Mouse (Mus musculus) neutrophil, adult 5-6 weeks (primary cell): ENCODE results near the gene Rab20. TPM values are rescaled to one million over a fixed set of nuclear protein-coding genes. Genes with fewer than 3 reads are reported as not detected.
"Not testable (repeated sequence)": the region's sequence is repeated elsewhere in the genome, so short reads cannot be mapped to it uniquely, and the experiment has no call there.

ENCODE experiments used
- ATAC-seq: fragments of 151-379, 151-347 bp; 2 replicates; pipeline ENCODE4 v1.8.0; 2017; ENCODE audit warnings: mild to moderate bottlenecking, moderate TSS enrichment; ENCODE audit not compliant: insufficient number of reproducible peaks, poor library complexity, low FRiP score, severe bottlenecking; ENCODE audit errors: extremely low read depth
- total RNA-seq: library from RNA; stranded (forward); fragments of 200-1000 nt; gene quantifications from 2 replicates; pipeline ENCODE4 v1.2.3, GENCODE M21; 2017

The Rab20 gene
- total RNA-seq, 1 experiment from 2014 or later = 15.4 TPM

DNA sequence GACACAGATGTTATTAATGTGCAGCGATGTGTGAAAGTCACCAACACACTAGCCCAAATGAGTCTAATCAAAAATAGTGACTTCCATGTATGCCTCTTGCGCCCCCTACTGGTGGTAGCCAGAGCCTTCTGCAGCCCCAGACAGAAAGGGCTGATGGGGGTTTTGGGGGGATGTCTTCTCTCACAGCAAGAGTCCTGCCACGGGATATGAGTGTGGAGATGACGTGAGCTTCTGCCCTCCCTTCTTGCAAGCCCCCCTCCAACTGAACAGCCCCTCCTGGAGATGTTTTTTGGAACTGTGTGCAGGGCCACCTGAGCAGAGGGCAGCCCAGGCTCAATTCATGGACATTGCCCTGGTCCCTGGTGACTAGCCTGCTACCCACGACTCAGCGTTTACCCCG lies 7.6 kb upstream of the Rab20 start:
- peak; percentile 60 for ATAC-seq

DNA sequence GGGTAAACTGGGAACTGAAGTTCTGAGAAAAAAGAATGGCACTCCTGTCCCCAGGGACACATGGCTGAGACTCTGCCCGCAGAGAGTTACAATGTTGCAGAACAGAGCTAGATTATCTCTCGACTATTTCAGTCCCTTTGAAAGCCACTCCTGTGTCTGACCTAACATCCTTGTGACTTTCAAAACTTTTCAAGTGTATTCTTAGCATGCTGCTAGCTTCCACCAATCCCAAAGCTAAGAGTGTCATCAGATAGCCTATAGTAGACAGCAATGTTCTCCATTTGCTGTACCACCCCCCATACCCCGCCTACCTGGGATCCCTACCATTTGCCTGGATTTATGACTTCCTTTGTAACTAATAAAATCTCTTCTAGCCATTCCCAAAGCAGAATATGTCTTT lies 4.0 kb upstream of the Rab20 start:
- ATAC-seq = no peak

DNA sequence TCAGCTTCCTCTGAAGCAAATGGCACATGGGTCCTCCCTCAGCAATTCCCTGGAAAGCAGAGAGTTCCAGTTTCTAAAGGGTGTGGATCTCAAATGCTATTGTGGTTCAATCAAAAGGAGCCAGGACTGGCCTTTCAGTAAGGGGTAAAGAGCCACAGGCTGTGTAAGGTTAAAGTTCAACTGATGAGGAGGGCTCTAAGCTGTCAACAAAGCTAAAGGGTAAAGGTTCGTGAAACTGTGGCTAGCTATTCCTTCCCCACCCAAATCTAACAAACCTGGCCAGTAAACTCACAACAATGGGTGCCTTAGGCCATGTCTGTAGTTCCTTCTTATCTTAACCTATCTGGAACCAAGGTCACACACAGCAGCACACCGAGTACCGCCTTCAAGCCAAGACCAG lies 3.4 kb upstream of the Rab20 start:
- no peak for ATAC-seq

DNA sequence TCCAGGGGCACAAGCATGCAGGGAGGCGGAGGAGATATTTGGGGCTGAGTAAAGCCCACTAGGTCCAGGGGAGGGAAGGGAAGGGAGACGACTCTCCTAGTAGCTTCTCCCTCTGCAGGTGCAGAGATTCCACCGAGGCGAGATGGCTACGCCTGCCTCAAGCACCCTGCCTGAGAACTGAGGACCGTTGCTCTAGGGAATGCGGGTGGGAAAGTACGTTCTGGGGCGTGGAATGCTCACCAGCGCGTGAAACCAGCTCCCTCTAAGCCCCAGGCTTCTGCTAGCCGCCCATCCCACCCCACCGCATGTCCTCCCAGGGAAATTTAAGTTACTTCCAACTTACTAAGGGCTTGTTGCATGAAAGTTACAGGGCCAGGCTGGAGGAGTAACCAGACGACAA lies 1.1 kb upstream of the Rab20 start:
- no peak for ATAC-seq

GRCm38 (mm10) chr8:11478807-11479527 lies 457 bp upstream of the Rab20 start:
- no peak for ATAC-seq

- ATAC-seq = no peak
Observed at GRCm38 (mm10) chr8:11477178-11477553, 1.3 kb downstream of the Rab20 start.

- ATAC-seq = peak; percentile 37
Observed at GRCm38 (mm10) chr8:11476338-11477177, 2.0 kb downstream of the Rab20 start.

DNA sequence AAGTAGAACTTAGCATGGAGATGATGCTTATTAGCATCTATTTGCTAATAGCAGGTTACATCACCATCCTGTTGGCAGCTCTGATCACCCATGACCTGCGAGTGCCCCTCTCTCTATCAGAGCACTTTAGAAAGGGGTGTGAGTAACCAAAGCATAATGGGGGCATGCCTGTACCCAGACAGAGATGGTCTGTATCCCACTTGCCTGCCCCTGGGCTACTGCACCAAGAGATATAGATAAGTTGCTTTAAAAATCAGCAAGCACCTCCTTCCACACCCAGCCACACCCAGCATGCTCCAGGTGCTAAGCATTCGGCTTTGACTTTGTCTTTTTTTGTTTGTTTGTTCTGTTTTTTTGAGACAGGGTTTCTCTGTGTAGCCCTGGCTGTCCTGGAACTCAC lies 2.6 kb downstream of the Rab20 start:
- no peak for ATAC-seq

GRCm38 (mm10) chr8:11475397-11475796 lies 3.1 kb downstream of the Rab20 start:
- no peak for ATAC-seq

- ATAC-seq = no peak
Observed at GRCm38 (mm10) chr8:11473072-11473471, 5.4 kb downstream of the Rab20 start.

DNA sequence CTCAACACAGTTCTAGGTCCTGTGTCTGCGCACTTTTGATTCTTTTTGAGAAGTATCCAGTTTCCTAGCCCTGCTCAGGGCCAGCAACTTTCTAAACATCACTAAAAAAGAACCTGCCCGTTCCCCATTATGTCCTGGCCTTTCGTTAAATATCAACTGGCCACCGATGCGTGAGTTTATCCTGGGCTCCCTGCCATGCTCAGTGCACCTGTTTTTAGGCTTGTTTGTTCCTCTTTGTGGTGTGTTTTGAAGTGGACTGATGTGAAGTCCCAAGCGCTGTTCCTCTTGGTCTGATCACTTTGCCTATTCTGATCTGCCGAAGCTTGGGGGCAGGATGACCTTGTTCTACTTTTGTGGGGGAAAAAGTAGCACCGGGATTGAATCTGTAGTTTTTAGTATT lies 7.2 kb downstream of the Rab20 start:
- ATAC-seq = no peak

DNA sequence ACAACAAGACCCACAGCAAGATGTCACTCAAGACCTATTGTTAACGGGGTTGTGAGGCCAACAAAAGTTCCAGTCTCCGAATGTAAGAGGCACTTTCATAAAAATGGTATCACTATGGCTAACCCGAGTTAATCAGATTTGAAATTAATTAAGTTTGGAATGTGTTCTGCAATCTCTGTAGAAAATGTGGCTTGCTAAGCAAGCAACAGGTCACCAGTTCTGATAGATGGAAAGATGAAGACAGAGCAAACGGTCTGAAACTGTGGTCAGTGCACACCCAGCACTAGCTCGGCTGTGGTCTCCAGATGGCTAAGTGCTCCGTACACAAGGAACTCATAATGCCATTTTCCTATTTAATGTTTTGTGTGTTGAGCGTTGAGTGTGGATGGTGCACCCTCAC lies 7.8 kb downstream of the Rab20 start:
- no peak for ATAC-seq

- no peak for ATAC-seq
Observed at GRCm38 (mm10) chr8:11469095-11469494, 9.4 kb downstream of the Rab20 start.

- not testable (repeated sequence) for ATAC-seq
Observed at GRCm38 (mm10) chr8:11466528-11466927, 12.0 kb downstream of the Rab20 start.

GRCm38 (mm10) chr8:11465619-11466018 lies 12.9 kb downstream of the Rab20 start:
- ATAC-seq = no peak

DNA sequence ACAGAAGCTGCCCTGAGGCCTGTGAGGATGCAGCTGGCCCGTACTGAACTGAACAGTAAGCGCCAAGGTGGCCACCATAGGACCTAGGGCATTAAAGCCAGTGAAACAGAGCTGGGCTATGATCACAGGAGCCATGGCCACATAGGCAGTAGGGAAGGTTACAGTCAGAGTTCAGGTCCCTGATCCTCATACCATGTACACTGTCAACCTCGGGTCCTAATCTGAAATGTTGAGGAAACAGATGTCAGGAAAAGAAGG lies 13.9 kb downstream of the Rab20 start:
- no peak for ATAC-seq

DNA sequence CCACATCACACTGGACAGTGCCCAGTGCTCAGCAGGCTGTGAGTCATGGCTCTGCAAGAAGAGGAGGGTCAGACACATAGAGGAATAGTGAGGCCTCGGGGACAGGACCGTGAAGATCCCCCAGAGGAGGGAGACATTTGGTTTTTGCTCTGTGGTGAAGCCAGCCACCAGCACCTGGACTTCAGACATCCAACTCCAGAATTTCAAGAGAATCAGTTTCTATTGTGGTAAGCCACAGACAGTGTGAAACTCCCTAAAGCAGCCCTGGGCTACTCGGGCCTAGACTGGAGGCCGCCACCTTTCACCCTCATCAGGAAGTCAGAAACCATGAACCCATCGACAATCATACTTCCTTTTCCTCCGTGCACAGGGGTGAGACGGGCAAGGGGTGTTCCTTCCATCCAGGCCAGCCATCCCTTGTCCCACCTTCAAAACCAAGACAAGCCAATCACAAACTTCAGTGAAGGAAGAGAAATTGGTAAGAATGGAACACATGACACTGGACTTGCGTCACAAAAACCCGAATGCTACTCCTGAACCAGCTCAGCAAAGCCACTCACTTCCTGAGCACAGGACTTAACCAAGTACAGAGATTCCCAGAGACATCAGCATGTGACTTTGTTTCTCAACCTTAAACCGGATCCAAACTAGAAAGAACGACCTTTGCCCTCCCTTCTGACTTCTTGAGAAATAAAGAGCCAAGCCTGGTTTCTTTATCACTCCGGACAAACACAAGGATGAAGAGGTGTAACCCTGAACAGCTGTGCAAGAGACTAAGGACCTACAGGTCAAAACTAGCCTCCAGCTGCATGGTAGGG lies 14.4 kb downstream of the Rab20 start:
- ATAC-seq = peak; percentile 79

DNA sequence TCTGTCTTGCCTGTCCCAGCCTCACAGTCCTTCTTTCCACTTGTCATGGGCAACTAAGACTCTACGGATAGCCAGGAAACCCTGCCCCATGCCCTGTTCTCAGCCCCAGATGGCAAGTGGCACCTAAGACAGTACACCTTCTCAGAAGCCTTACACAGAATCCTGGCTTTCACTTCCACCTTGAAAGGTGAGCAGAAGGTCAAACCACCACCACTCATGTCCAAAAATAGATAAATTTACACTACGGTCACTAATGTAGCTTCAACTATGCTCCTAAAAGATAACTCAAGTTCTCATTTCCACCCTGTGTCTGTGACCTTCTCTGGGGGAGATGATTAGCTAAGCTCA lies 15.0 kb downstream of the Rab20 start:
- no peak for ATAC-seq

- ATAC-seq = no peak
Observed at GRCm38 (mm10) chr8:11462641-11463040, 15.9 kb downstream of the Rab20 start.

DNA sequence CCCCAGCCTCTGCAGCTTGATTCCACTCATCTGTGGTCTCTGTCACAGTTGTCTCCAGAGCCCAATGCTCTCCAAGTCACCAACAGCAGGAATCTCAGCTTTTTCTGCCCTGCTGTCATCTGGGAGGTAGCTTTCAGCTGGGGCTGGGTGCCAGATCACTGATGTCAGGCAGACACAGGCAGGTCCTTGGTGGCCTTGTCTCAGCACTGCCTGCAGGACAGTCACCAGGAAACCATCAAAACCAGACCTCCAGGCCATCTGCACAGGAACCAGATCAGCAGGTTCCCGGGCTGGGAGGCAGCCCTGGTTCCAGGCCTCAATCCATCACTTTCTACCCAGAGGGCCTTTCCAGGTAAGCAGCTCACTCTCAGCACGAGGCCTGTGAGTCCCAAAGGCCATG lies 16.7 kb downstream of the Rab20 start:
- ATAC-seq = no peak
